ENCODE assay signal across 10 mouse cellular contexts in the genomic region with DNA sequence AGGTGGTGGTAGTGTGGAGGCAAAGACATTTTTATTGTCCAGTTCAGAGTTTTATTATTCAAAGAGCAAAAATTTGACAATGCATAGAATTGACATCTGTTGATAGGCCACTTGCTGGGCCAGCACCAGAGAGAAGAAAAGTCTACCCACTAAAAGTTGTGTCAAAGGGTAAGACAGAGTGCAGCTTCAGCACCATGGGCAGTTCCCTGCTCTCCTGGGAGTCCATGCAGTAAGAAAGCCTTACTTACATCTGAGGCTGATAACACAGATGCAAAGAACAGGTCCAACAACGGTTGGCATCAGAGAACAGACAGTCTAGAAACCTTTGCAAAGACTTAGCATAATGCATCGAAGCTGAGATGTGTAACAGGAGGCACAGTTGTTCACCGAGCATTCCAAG. TPM values are rescaled to one million over a fixed set of nuclear protein-coding genes. Genes with fewer than 3 reads are reported as not detected.
DNase-seq lines count a peak whose midpoint lies in the region; ATAC-seq and TF ChIP-seq lines count a peak whose summit lies in the region.
"Had no signal": no experiment of that assay in that cellular context is flagged by ENCODE, and none has a peak within 500 bp of the region (broad histone marks: within the 10 kb centered on the region; RNA-seq: fewer than 3 reads in every experiment).

No protein-coding gene starts in this region.

- no peak overlapping the region for H3K9ac ChIP-seq in lung, embryonic 14.5 days
- H3K9ac ChIP-seq: embryonic facial prominence, embryonic 15.5 days had no signal

- H3K27ac ChIP-seq in lung, embryonic 14.5 days (ENCODE audit: low read depth): no peak overlapping the region
- H3K27ac ChIP-seq: embryonic facial prominence, embryonic 15.5 days; heart, adult 2 months had no signal

- no peak overlapping the region for H3K4me3 ChIP-seq in lung, embryonic 14.5 days (ENCODE audit: low read depth, low read length)
- no peak overlapping the region for H3K4me3 ChIP-seq in G1E (ENCODE audit: low read depth, low read length)
- H3K4me3 ChIP-seq: embryonic facial prominence, embryonic 15.5 days; heart, adult 2 months; megakaryocyte, embryonic 14.5 days had no signal

- H3K4me1 ChIP-seq in lung, embryonic 14.5 days (ENCODE audit: insufficient read depth): no peaks in the 10 kb centered on the region
- 0 out of 2 replicates have a peak, but pooled peaks cover under 1% of the 10 kb centered on the region for H3K4me1 ChIP-seq in G1E (ENCODE audit: insufficient read depth, low read depth, low read length)
- H3K4me1 ChIP-seq: embryonic facial prominence, embryonic 15.5 days had no signal

- no peaks in the 10 kb centered on the region for H3K9me3 ChIP-seq in lung, embryonic 14.5 days (ENCODE audit: low read depth, low read length)
- H3K9me3 ChIP-seq in G1E (replicated peaks): no peaks in the 10 kb centered on the region
- H3K9me3 ChIP-seq: embryonic facial prominence, embryonic 15.5 days; megakaryocyte, embryonic 14.5 days had no signal

- H3K36me3 ChIP-seq in lung, embryonic 14.5 days (ENCODE audit: insufficient read depth): peaks cover 46% of the 10 kb centered on the region
- peaks cover 54% of the 10 kb centered on the region for H3K36me3 ChIP-seq in G1E (replicated peaks)

- peak; percentile 83 for DNase-seq in lung, embryonic 14.5 days
- no peak for DNase-seq in lung, postnatal 25 days (ENCODE audit: low spot score)
- peak; percentile 14 for DNase-seq in G1E (ENCODE audit: low spot score)
- DNase-seq in c-Kit-positive CD71-positive TER-119-negative erythroid progenitor cells, embryonic 14.5 days (ENCODE audit: low read depth): peak; percentile 33
- DNase-seq in natural killer cell, adult 2 months (ENCODE audit: low spot score in 2 of 2): no peak
- DNase-seq in layer of hippocampus, adult 11-12 months (ENCODE audit: low spot score): no peak
- DNase-seq: heart, adult 2 months had no signal

- H3K4me2 ChIP-seq in lung, embryonic 14.5 days: no peak overlapping the region
- H3K4me2 ChIP-seq: embryonic facial prominence, embryonic 15.5 days had no signal

- no peak for ATAC-seq in lung, embryonic 14.5 days (ENCODE audit: insufficient read depth)
- ATAC-seq in G1E (ENCODE audit: extremely low read depth, insufficient number of reproducible peaks, low FRiP score, poor library complexity, severe bottlenecking): peak; percentile 47; the same call in 1 of the 2 replicates
- peak; percentile 51 for ATAC-seq in megakaryocyte progenitor cell, adult 5-6 weeks (replicated peaks; ENCODE audit: poor library complexity)

- H3K27me3 ChIP-seq in lung, embryonic 14.5 days (ENCODE audit: insufficient read depth, low read length): no peaks in the 10 kb centered on the region
- H3K27me3 ChIP-seq in G1E (ENCODE audit: insufficient read depth, low read length): no peaks in the 10 kb centered on the region
- H3K27me3 ChIP-seq: embryonic facial prominence, embryonic 15.5 days; megakaryocyte, embryonic 14.5 days had no signal

- WGBS in lung, embryonic 14.5 days: 84% methylated on average over 3 of the region's 3 CpGs

- TF ChIP-seq CTCF in lung, embryonic 14.5 days (IDR thresholded peaks at IDR 0.05; ENCODE audit: low read depth): no peak
- no peak for TF ChIP-seq CTCF in G1E (IDR thresholded peaks at IDR 0.05; ENCODE audit: low read depth, low read length)

RNA-seq across cellular contexts. Expression of gene Med28, which starts 9.7 kb away (rescaled TPM):
- polyA plus RNA-seq in lung, embryonic 14.5 days (2014; fragmentation: Nextera tagmentation; extraction: Ambion mirVana): 242 and 243 TPM in 2 replicates
- total RNA-seq in G1E (2014; fragmentation: Nextera tagmentation): 22.6 and 27.1 TPM in 2 replicates
- total RNA-seq in G1E (2017): 75.2 and 99.0 TPM in 2 replicates
- 49.2 and 60.1 TPM in 2 replicates for polyA plus RNA-seq in G1E (2012)
- total RNA-seq in megakaryocyte progenitor cell, adult 5-6 weeks (2015): 100 and 109 TPM in 2 replicates
- 41.2 and 49.0 TPM in 2 replicates for total RNA-seq in megakaryocyte progenitor cell, adult 5-6 weeks (2017)

RNA-seq across cellular contexts. Expression of gene Lap3, which starts 36.5 kb away (rescaled TPM):
- polyA plus RNA-seq in lung, embryonic 14.5 days (2014; fragmentation: Nextera tagmentation; extraction: Ambion mirVana): 116 and 119 TPM in 2 replicates
- total RNA-seq in G1E (2014; fragmentation: Nextera tagmentation): 49.6 and 60.0 TPM in 2 replicates
- 47.9 and 50.5 TPM in 2 replicates for total RNA-seq in G1E (2017)
- polyA plus RNA-seq in G1E (2012): 15.8 and 22.9 TPM in 2 replicates
- 56.3 and 61.9 TPM in 2 replicates for total RNA-seq in megakaryocyte progenitor cell, adult 5-6 weeks (2015)
- total RNA-seq in megakaryocyte progenitor cell, adult 5-6 weeks (2017): 57.5 and 63.4 TPM in 2 replicates

Comparison
In these comparisons a context has a peak if more than half of its experiments do, and no peak if none do; other contexts are left out.
1. DNase-seq: peak in lung, embryonic 14.5 days (single experiment), G1E (single experiment) and c-Kit-positive CD71-positive TER-119-negative erythroid progenitor cells, embryonic 14.5 days (single experiment); none in lung, postnatal 25 days (single experiment), natural killer cell, adult 2 months (0 of 2) and layer of hippocampus, adult 11-12 months (single experiment).